Mouse (Mus musculus): ENCODE data around the gene Dcpp3.
A peak's percentile ranks its signal among the peaks of the same experiment; 100 is the strongest.
"Not testable (repeated sequence)": the region's sequence is repeated elsewhere in the genome, so short reads cannot be mapped to it uniquely, and the experiment has no call there.

Gene Dcpp3

GRCm38 (mm10) chr17:23917158-23917557 lies at the start of gene Dcpp3:
Gene Dcpp3, plus strand, starts transcription at chr17:23917458.
- not testable (repeated sequence) for DNase-seq (ENCODE audit: low spot score in 2 of 2)

GRCm38 (mm10) chr17:23867756-23868155 lies 49.5 kb upstream of the Dcpp3 start, which contains the start of gene Prss21:
Gene Prss21, plus strand, starts transcription at chr17:23868056.
- DNase-seq (ENCODE audit: low spot score in 2 of 2) = no peak

GRCm38 (mm10) chr17:23868513-23868912 lies 48.7 kb upstream of the Dcpp3 start:
- peak in 1 of 2 experiments; percentile 28 for DNase-seq (ENCODE audit: low spot score in 2 of 2)

- DNase-seq (ENCODE audit: low spot score in 2 of 2) = no peak
Measured at GRCm38 (mm10) chr17:23873884-23874856, 43.1 kb upstream of the Dcpp3 start.

- DNase-seq (ENCODE audit: low spot score in 2 of 2) = no peak
Measured at GRCm38 (mm10) chr17:23876741-23877140, 40.5 kb upstream of the Dcpp3 start.

- no peak for DNase-seq (ENCODE audit: low spot score in 2 of 2)
Measured at GRCm38 (mm10) chr17:23877166-23877565, 40.1 kb upstream of the Dcpp3 start.

- not testable (repeated sequence) for DNase-seq (ENCODE audit: low spot score in 2 of 2)
Measured at GRCm38 (mm10) chr17:23880576-23880975, 36.7 kb upstream of the Dcpp3 start, which contains the start of the genes Dcpp1 and Dcpp2. Gene Dcpp1, plus strand, starts transcription at chr17:23880876. Gene Dcpp2, plus strand, starts transcription at chr17:23880880.

- peak; percentile 78 to 85 for DNase-seq (ENCODE audit: low spot score in 2 of 2)
Measured at GRCm38 (mm10) chr17:23924531-23925007, 7.3 kb downstream of the Dcpp3 start.

GRCm38 (mm10) chr17:23925090-23925493 lies 7.8 kb downstream of the Dcpp3 start:
- DNase-seq (ENCODE audit: low spot score in 2 of 2) = peak; percentile 25 to 63

GRCm38 (mm10) chr17:23931157-23931556 lies 13.9 kb downstream of the Dcpp3 start:
- no peak for DNase-seq (ENCODE audit: low spot score in 2 of 2)

GRCm38 (mm10) chr17:23941372-23941771 lies 24.1 kb downstream of the Dcpp3 start, which contains the start of gene Sbp:
Gene Sbp, plus strand, starts transcription at chr17:23941672.
- DNase-seq (ENCODE audit: low spot score in 2 of 2) = no peak

- not testable (repeated sequence) for DNase-seq (ENCODE audit: low spot score in 2 of 2)
Measured at GRCm38 (mm10) chr17:23947486-23947885, 30.2 kb downstream of the Dcpp3 start.

- no peak for DNase-seq (ENCODE audit: low spot score in 2 of 2)
Measured at GRCm38 (mm10) chr17:23949068-23949467, 31.8 kb downstream of the Dcpp3 start.

- not testable (repeated sequence) for DNase-seq (ENCODE audit: low spot score in 2 of 2)
Measured at GRCm38 (mm10) chr17:23950828-23951227, 33.6 kb downstream of the Dcpp3 start.

GRCm38 (mm10) chr17:23955174-23955573 lies 37.9 kb downstream of the Dcpp3 start, which contains the start of gene Sbpl:
Gene Sbpl, minus strand, starts transcription at chr17:23955274.
- DNase-seq (ENCODE audit: low spot score in 2 of 2) = no peak

GRCm38 (mm10) chr17:23960084-23960738 lies 43.0 kb downstream of the Dcpp3 start:
- peak; percentile 61 to 83 for DNase-seq (ENCODE audit: low spot score in 2 of 2)

- DNase-seq (ENCODE audit: low spot score in 2 of 2) = no peak
Measured at GRCm38 (mm10) chr17:23961573-23962122, 44.4 kb downstream of the Dcpp3 start.

- peak in 1 of 2 experiments; percentile 52 for DNase-seq (ENCODE audit: low spot score in 2 of 2)
Measured at GRCm38 (mm10) chr17:23965805-23966425, 48.7 kb downstream of the Dcpp3 start.

- peak in 1 of 2 experiments; percentile 56 for DNase-seq (ENCODE audit: low spot score in 2 of 2)
Measured at GRCm38 (mm10) chr17:23966658-23967401, 49.6 kb downstream of the Dcpp3 start.

GRCm38 (mm10) chr17:23968780-23969179 lies 51.5 kb downstream of the Dcpp3 start:
- DNase-seq (ENCODE audit: low spot score in 2 of 2) = peak in 1 of 2 experiments; percentile 58

All from spleen, postnatal 4 days (tissue).